Mouse (Mus musculus) megakaryocyte progenitor cell, adult 5-6 weeks (primary cell): ENCODE data around the gene Prickle1. TPM values are rescaled to one million over a fixed set of nuclear protein-coding genes. Genes with fewer than 3 reads are reported as not detected.

ENCODE experiments used
- total RNA-seq, 2 experiments: library from RNA; stranded (forward) in 1 of 2; stranded (reverse) in 1 of 2; fragments of 157-497, 149-512 nt in 1 of 2; fragments of 200-1000 nt in 1 of 2; gene quantifications; 2 replicates each; pipeline versions ENCODE4 v1.2.3 to v1.2.4; 2015 to 2017

The Prickle1 gene
- total RNA-seq, 2 experiments from 2014 or later: 1.7 to 1.8 TPM

Other genes with a start within 250 kb of the Prickle1 start
- 118 and 134 TPM in 2 replicates for gene Zcrb1, start 197.6 kb downstream of the Prickle1 start, total RNA-seq (2015)
- 88.5 and 98.3 TPM in 2 replicates for gene Zcrb1, start 197.6 kb downstream of the Prickle1 start, total RNA-seq (2017)
- 77.9 and 90.0 TPM in 2 replicates for gene Pphln1, start 197.5 kb downstream of the Prickle1 start, total RNA-seq (2015)
- gene Pphln1, start 197.5 kb downstream of the Prickle1 start, total RNA-seq (2017): 47.8 and 51.6 TPM in 2 replicates